Mouse (Mus musculus): ENCODE measurements around the gene Exosc10. TPM values are rescaled to one million over a fixed set of nuclear protein-coding genes. Genes with fewer than 3 reads are reported as not detected.

The Exosc10 gene
- polyA plus RNA-seq, 1 experiment, result 53.7 TPM

- H3K79me3 ChIP-seq (ENCODE audit: low read depth), result peaks cover 26% of the 10 kb centered on the region
- H3K4me3 ChIP-seq (ENCODE audit: insufficient read depth, poor library complexity, severe bottlenecking), result no peak overlapping the region
- H3K36me3 ChIP-seq (ENCODE audit: control insufficient read depth, insufficient read depth), result peaks cover 59% of the 10 kb centered on the region
- H3K79me2 ChIP-seq (ENCODE audit: control insufficient read depth, insufficient read depth), result peaks cover 47% of the 10 kb centered on the region
- TF ChIP-seq CEBPB (IDR thresholded peaks at IDR 0.05; ENCODE audit: low read depth) (no peak), FOSL1 (IDR thresholded peaks at IDR 0.05; ENCODE audit: insufficient read depth, low read length, poor library complexity, severe bottlenecking) (no peak), MAX (IDR thresholded peaks at IDR 0.05) (no peak)
- no peak overlapping the region for H3ac ChIP-seq (ENCODE audit: control insufficient read depth, insufficient read length, low read depth)
- no peaks in the 10 kb centered on the region for H3K27me3 ChIP-seq (ENCODE audit: control insufficient read depth, insufficient read depth, insufficient read length)
These were observed 35.8 kb downstream of the Exosc10 start for GRCm38 (mm10) chr4:148593996-148594395.

- Histone ChIP-seq H3K4me3 (ENCODE audit: insufficient read depth, poor library complexity, severe bottlenecking) (no peak overlapping the region), H3K36me3 (ENCODE audit: control insufficient read depth, insufficient read depth) (peaks cover 63% of the 10 kb centered on the region), H3K27me3 (ENCODE audit: control insufficient read depth, insufficient read depth, insufficient read length) (no peaks in the 10 kb centered on the region), H3K79me2 (ENCODE audit: control insufficient read depth, insufficient read depth) (peaks cover 47% of the 10 kb centered on the region), H3ac (ENCODE audit: control insufficient read depth, insufficient read length, low read depth) (no peak overlapping the region), H3K79me3 (ENCODE audit: low read depth) (peaks cover 26% of the 10 kb centered on the region)
- TF ChIP-seq MYOD1 (IDR thresholded peaks at IDR 0.05; ENCODE audit: control insufficient read depth, insufficient read length, low read depth), result no peak
- no peak for TF ChIP-seq USF1 (IDR thresholded peaks at IDR 0.05; ENCODE audit: low read depth)
- no peak for TF ChIP-seq FOSL1 (IDR thresholded peaks at IDR 0.05; ENCODE audit: insufficient read depth, low read length, poor library complexity, severe bottlenecking)
- TF ChIP-seq CTCF (IDR thresholded peaks at IDR 0.05; ENCODE audit: control insufficient read depth, insufficient read depth, insufficient read length), result no peak
- TF ChIP-seq MYOG (IDR thresholded peaks at IDR 0.05; ENCODE audit: control insufficient read depth, extremely low read depth, insufficient read length), result no peak
- TF ChIP-seq MAX (IDR thresholded peaks at IDR 0.05), result no peak
- TF ChIP-seq CEBPB (IDR thresholded peaks at IDR 0.05; ENCODE audit: low read depth), result no peak
These were observed 37.7 kb downstream of the Exosc10 start for GRCm38 (mm10) chr4:148595916-148596315.

- no peak for TF ChIP-seq MYOG (IDR thresholded peaks at IDR 0.05; ENCODE audit: control insufficient read depth, extremely low read depth, insufficient read length)
- no peak for TF ChIP-seq MYOD1 (IDR thresholded peaks at IDR 0.05; ENCODE audit: control insufficient read depth, insufficient read length, low read depth)
- TF ChIP-seq USF1 (IDR thresholded peaks at IDR 0.05; ENCODE audit: low read depth), result no peak
- no peak for TF ChIP-seq CEBPB (IDR thresholded peaks at IDR 0.05; ENCODE audit: low read depth)
- no peak for TF ChIP-seq MAX (IDR thresholded peaks at IDR 0.05)
- no peak for TF ChIP-seq FOSL1 (IDR thresholded peaks at IDR 0.05; ENCODE audit: insufficient read depth, low read length, poor library complexity, severe bottlenecking)
- no peak for TF ChIP-seq CTCF (IDR thresholded peaks at IDR 0.05; ENCODE audit: control insufficient read depth, insufficient read depth, insufficient read length)
- H3K27me3 ChIP-seq (ENCODE audit: control insufficient read depth, insufficient read depth, insufficient read length), result no peaks in the 10 kb centered on the region
These were observed 38.5 kb downstream of the Exosc10 start for GRCm38 (mm10) chr4:148596731-148597130.

GRCm38 (mm10) chr4:148598826-148599225 is 40.6 kb downstream of the Exosc10 start:
- Histone ChIP-seq H3K27me3 (ENCODE audit: control insufficient read depth, insufficient read depth, insufficient read length) (no peaks in the 10 kb centered on the region), H3K36me3 (ENCODE audit: control insufficient read depth, insufficient read depth) (peaks cover 50% of the 10 kb centered on the region), H3K79me3 (ENCODE audit: low read depth) (peaks cover 7% of the 10 kb centered on the region), H3ac (ENCODE audit: control insufficient read depth, insufficient read length, low read depth) (no peak overlapping the region), H3K4me3 (ENCODE audit: insufficient read depth, poor library complexity, severe bottlenecking) (no peak overlapping the region), H3K79me2 (ENCODE audit: control insufficient read depth, insufficient read depth) (peaks cover 22% of the 10 kb centered on the region)
- TF ChIP-seq MYOD1 (IDR thresholded peaks at IDR 0.05; ENCODE audit: control insufficient read depth, insufficient read length, low read depth) (no peak), CEBPB (IDR thresholded peaks at IDR 0.05; ENCODE audit: low read depth) (no peak), USF1 (IDR thresholded peaks at IDR 0.05; ENCODE audit: low read depth) (no peak), MAX (IDR thresholded peaks at IDR 0.05) (no peak), FOSL1 (IDR thresholded peaks at IDR 0.05; ENCODE audit: insufficient read depth, low read length, poor library complexity, severe bottlenecking) (no peak), MYOG (IDR thresholded peaks at IDR 0.05; ENCODE audit: control insufficient read depth, extremely low read depth, insufficient read length) (no peak), CTCF (IDR thresholded peaks at IDR 0.05; ENCODE audit: control insufficient read depth, insufficient read depth, insufficient read length) (no peak)

More at GRCm38 (mm10) chr4:148596731-148597130, 38.5 kb downstream of the Exosc10 start:
- Histone ChIP-seq H3K79me2 (ENCODE audit: control insufficient read depth, insufficient read depth) (peaks cover 43% of the 10 kb centered on the region), H3K36me3 (ENCODE audit: control insufficient read depth, insufficient read depth) (peaks cover 63% of the 10 kb centered on the region), H3K4me3 (ENCODE audit: insufficient read depth, poor library complexity, severe bottlenecking) (no peak overlapping the region), H3ac (ENCODE audit: control insufficient read depth, insufficient read length, low read depth) (no peak overlapping the region), H3K79me3 (ENCODE audit: low read depth) (peaks cover 26% of the 10 kb centered on the region)

- TF ChIP-seq MYOD1 (IDR thresholded peaks at IDR 0.05; ENCODE audit: control insufficient read depth, insufficient read length, low read depth), result no peak
- TF ChIP-seq CEBPB (IDR thresholded peaks at IDR 0.05; ENCODE audit: low read depth), result no peak
- no peak for TF ChIP-seq USF1 (IDR thresholded peaks at IDR 0.05; ENCODE audit: low read depth)
- no peak for TF ChIP-seq MYOG (IDR thresholded peaks at IDR 0.05; ENCODE audit: control insufficient read depth, extremely low read depth, insufficient read length)
- no peak for TF ChIP-seq MAX (IDR thresholded peaks at IDR 0.05)
- no peak for TF ChIP-seq FOSL1 (IDR thresholded peaks at IDR 0.05; ENCODE audit: insufficient read depth, low read length, poor library complexity, severe bottlenecking)
- TF ChIP-seq CTCF (IDR thresholded peaks at IDR 0.05; ENCODE audit: control insufficient read depth, insufficient read depth, insufficient read length), result no peak
- Histone ChIP-seq H3K36me3 (ENCODE audit: control insufficient read depth, insufficient read depth) (peaks cover 35% of the 10 kb centered on the region), H3K79me3 (ENCODE audit: low read depth) (peaks cover 3% of the 10 kb centered on the region), H3ac (ENCODE audit: control insufficient read depth, insufficient read length, low read depth) (no peak overlapping the region), H3K27me3 (ENCODE audit: control insufficient read depth, insufficient read depth, insufficient read length) (no peaks in the 10 kb centered on the region), H3K4me3 (ENCODE audit: insufficient read depth, poor library complexity, severe bottlenecking) (no peak overlapping the region), H3K79me2 (ENCODE audit: control insufficient read depth, insufficient read depth) (peaks cover 7% of the 10 kb centered on the region)
These were observed 42.1 kb downstream of the Exosc10 start for GRCm38 (mm10) chr4:148600316-148600715.

GRCm38 (mm10) chr4:148601871-148602270 is 43.6 kb downstream of the Exosc10 start:
- no peaks in the 10 kb centered on the region for H3K79me2 ChIP-seq (ENCODE audit: control insufficient read depth, insufficient read depth)
- H3K4me3 ChIP-seq (ENCODE audit: insufficient read depth, poor library complexity, severe bottlenecking), result no peak overlapping the region
- no peaks in the 10 kb centered on the region for H3K79me3 ChIP-seq (ENCODE audit: low read depth)
- TF ChIP-seq USF1 (IDR thresholded peaks at IDR 0.05; ENCODE audit: low read depth), result no peak
- TF ChIP-seq CEBPB (IDR thresholded peaks at IDR 0.05; ENCODE audit: low read depth), result no peak
- TF ChIP-seq CTCF (IDR thresholded peaks at IDR 0.05; ENCODE audit: control insufficient read depth, insufficient read depth, insufficient read length), result no peak
- no peak for TF ChIP-seq FOSL1 (IDR thresholded peaks at IDR 0.05; ENCODE audit: insufficient read depth, low read length, poor library complexity, severe bottlenecking)
- no peak for TF ChIP-seq MYOD1 (IDR thresholded peaks at IDR 0.05; ENCODE audit: control insufficient read depth, insufficient read length, low read depth)
- TF ChIP-seq MAX (IDR thresholded peaks at IDR 0.05), result no peak
- no peak overlapping the region for H3ac ChIP-seq (ENCODE audit: control insufficient read depth, insufficient read length, low read depth)
- H3K27me3 ChIP-seq (ENCODE audit: control insufficient read depth, insufficient read depth, insufficient read length), result no peaks in the 10 kb centered on the region
- peaks cover 20% of the 10 kb centered on the region for H3K36me3 ChIP-seq (ENCODE audit: control insufficient read depth, insufficient read depth)
